Mouse (Mus musculus) kidney, embryonic 16.5 days (tissue): ENCODE measurements around the gene Tmcc1. TPM values are rescaled to one million over a fixed set of nuclear protein-coding genes. Genes with fewer than 3 reads are reported as not detected.

ENCODE experiments used
- ATAC-seq: fragments of 200-750 bp; cut with Nextera tagmentation; 2 replicates; pipeline ENCODE4 v1.8.0; 2017; ENCODE audit warnings: moderate TSS enrichment; ENCODE audit not compliant: low FRiP score, low TSS enrichment
- H3K27ac ChIP-seq: fragments of 300-500 bp; sonication (generic); 2 replicates; pipeline ENCODE4 v1.5.1; 2014; ENCODE audit warnings: low read length
- H3K27me3 ChIP-seq: fragments of 300-500 bp; sonication (generic); 2 replicates; pipeline ENCODE4 v1.6.1; 2014; ENCODE audit warnings: low read length, control low read depth, mixed read lengths; ENCODE audit not compliant: insufficient read depth
- H3K36me3 ChIP-seq: fragments of 300-500 bp; sonication (generic); 2 replicates; pipeline ENCODE4 v1.6.1; 2014; ENCODE audit warnings: low read length, control low read depth, mixed read lengths; ENCODE audit not compliant: insufficient read depth
- H3K4me1 ChIP-seq: fragments of 300-500 bp; sonication (generic); 2 replicates; pipeline ENCODE4 v1.6.1; 2014; ENCODE audit warnings: low read length, control low read depth, mixed read lengths; ENCODE audit not compliant: insufficient read depth
- H3K4me2 ChIP-seq: fragments of 300-500 bp; sonication (generic); replicated peaks from 2 replicates; pipeline ENCODE4 v1.6.1; 2014; ENCODE audit warnings: low read depth, low read length
- H3K4me3 ChIP-seq: fragments of 300-500 bp; sonication (generic); 2 replicates; pipeline ENCODE4 v1.5.1; 2014; ENCODE audit warnings: mild to moderate bottlenecking, low read length
- H3K9ac ChIP-seq: fragments of 300-500 bp; sonication (generic); replicated peaks from 2 replicates; pipeline ENCODE4 v1.6.1; 2014; ENCODE audit warnings: low read length
- H3K9me3 ChIP-seq: fragments of 300-500 bp; sonication (generic); 2 replicates; pipeline ENCODE4 v1.6.1; 2016; ENCODE audit warnings: low read length, control low read depth
- WGBS: fragments of 180-500 bp; shearing (Covaris S2); extraction: QIAGEN DNeasy Blood & Tissue Kit; methylation state at CpG from one replicate; pipeline ENCODE4 v1.1.7; 2014; 5-methylcytosine and 5-hydroxymethylcytosine counted together
- polyA plus RNA-seq: library from polyadenylated mRNA; unstranded; fragments of >200 nt; fragmentation: Nextera tagmentation; extraction: Ambion mirVana; gene quantifications from 2 replicates; pipeline ENCODE4 v1.2.1, GENCODE M21; 2015

Tmcc1 gene
- polyA plus RNA-seq, 1 experiment from 2014 or later: 10.6 TPM

- ATAC-seq: peak; percentile 40; the same call in 1 of the 2 replicates
- 78% methylated on average over 7 of the region's 7 CpGs for WGBS
- Histone ChIP-seq H3K4me2 (no peak overlapping the region), H3K27me3 (no peaks in the 10 kb centered on the region), H3K27ac (no peak overlapping the region; the same call in 1 of the 2 replicates), H3K9me3 (no peaks in the 10 kb centered on the region), H3K4me3 (no peak overlapping the region), H3K9ac (no peak overlapping the region), H3K4me1 (peaks cover 31% of the 10 kb centered on the region), H3K36me3 (peaks cover 37% of the 10 kb centered on the region)
These were observed 221.1 kb downstream of the Tmcc1 start for GRCm38 (mm10) chr6:115972083-115972764.

GRCm38 (mm10) chr6:115971273-115972060 lies 221.8 kb downstream of the Tmcc1 start:
- no peak for ATAC-seq
- no peaks in the 10 kb centered on the region for H3K27me3 ChIP-seq
- H3K4me3 ChIP-seq: no peak overlapping the region
- H3K4me1 ChIP-seq: peaks cover 31% of the 10 kb centered on the region
- no peaks in the 10 kb centered on the region for H3K9me3 ChIP-seq
- no peak overlapping the region for H3K9ac ChIP-seq
- peaks cover 42% of the 10 kb centered on the region for H3K36me3 ChIP-seq
- H3K4me2 ChIP-seq: no peak overlapping the region
- peak overlapping the region; percentile 15; the same call in 1 of the 2 replicates for H3K27ac ChIP-seq
- 31% methylated on average over 13 of the region's 13 CpGs for WGBS

DNA sequence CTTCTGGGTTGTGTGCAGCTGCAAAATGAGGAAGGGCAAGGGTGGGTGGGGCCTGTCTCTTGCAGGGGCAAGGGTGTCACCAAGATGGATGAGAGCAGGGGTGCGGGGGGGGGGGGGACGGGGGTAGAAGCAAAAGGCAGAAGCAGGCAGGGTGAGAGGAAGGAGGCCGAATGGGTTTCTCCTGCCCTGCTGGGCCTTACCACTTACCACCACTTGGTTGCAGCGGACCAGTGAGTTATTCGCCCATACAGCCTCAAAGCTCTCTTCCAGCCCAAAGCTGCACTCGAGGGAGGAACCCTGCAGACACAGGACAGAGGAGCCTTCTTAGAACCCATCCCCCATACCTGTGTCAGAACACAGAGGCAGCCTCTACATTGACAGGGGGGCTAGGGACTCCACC lies 223.3 kb downstream of the Tmcc1 start:
- H3K27me3 ChIP-seq: no peaks in the 10 kb centered on the region
- 72% methylated on average over 4 of the region's 6 CpGs for WGBS

GRCm38 (mm10) chr6:115969103-115969502 lies 224.2 kb downstream of the Tmcc1 start:
- WGBS: 74% methylated on average over 9 of the region's 9 CpGs
- peaks cover 29% of the 10 kb centered on the region for H3K4me1 ChIP-seq
- ATAC-seq: no peak
- H3K27ac ChIP-seq: no peak overlapping the region
- no peak overlapping the region for H3K4me3 ChIP-seq
- H3K9me3 ChIP-seq: no peaks in the 10 kb centered on the region
- no peak overlapping the region for H3K4me2 ChIP-seq
- H3K9ac ChIP-seq: no peak overlapping the region
- no peaks in the 10 kb centered on the region for H3K27me3 ChIP-seq
- H3K36me3 ChIP-seq: peaks cover 37% of the 10 kb centered on the region

More for the DNA sequence above, 223.3 kb downstream of the Tmcc1 start:
- Histone ChIP-seq H3K4me2 (no peak overlapping the region), H3K4me1 (peaks cover 31% of the 10 kb centered on the region), H3K36me3 (peaks cover 44% of the 10 kb centered on the region), H3K9ac (no peak overlapping the region), H3K9me3 (no peaks in the 10 kb centered on the region), H3K27ac (no peak overlapping the region), H3K4me3 (no peak overlapping the region)
- ATAC-seq: no peak

GRCm38 (mm10) chr6:115968700-115969099 lies 224.6 kb downstream of the Tmcc1 start:
- H3K9me3 ChIP-seq: no peaks in the 10 kb centered on the region
- ATAC-seq: no peak
- no peak overlapping the region for H3K27ac ChIP-seq
- peaks cover 40% of the 10 kb centered on the region for H3K36me3 ChIP-seq
- WGBS: 86% methylated on average over 6 of the region's 6 CpGs
- no peak overlapping the region for H3K4me3 ChIP-seq
- no peak overlapping the region for H3K4me2 ChIP-seq
- no peaks in the 10 kb centered on the region for H3K27me3 ChIP-seq
- peaks cover 26% of the 10 kb centered on the region for H3K4me1 ChIP-seq
- H3K9ac ChIP-seq: no peak overlapping the region

Other genes with a start within 250 kb of the Tmcc1 start
- gene H1foo, start 248.5 kb downstream of the Tmcc1 start, polyA plus RNA-seq: not detected in 2 replicates
- gene Plxnd1, start 198.5 kb downstream of the Tmcc1 start, polyA plus RNA-seq: 55.5 and 62.4 TPM in 2 replicates
- 58.2 and 59.7 TPM in 2 replicates for gene Washc2, start 14.6 kb upstream of the Tmcc1 start, polyA plus RNA-seq
- gene Zfand4, start 70.7 kb upstream of the Tmcc1 start, polyA plus RNA-seq: 5.9 and 7.1 TPM in 2 replicates
- 40.9 and 42.9 TPM in 2 replicates for gene March8, start 144.5 kb upstream of the Tmcc1 start, polyA plus RNA-seq